Mouse (Mus musculus) kidney, adult 9 months (tissue): ENCODE results near the gene Rrp7a.
A peak's percentile ranks its signal among the peaks of the same experiment; 100 is the strongest.

Experiments
- DNase-seq: peaks from one replicate; pipeline ENCODE4 v3.0.0; 2022

Rrp7a gene

DNA sequence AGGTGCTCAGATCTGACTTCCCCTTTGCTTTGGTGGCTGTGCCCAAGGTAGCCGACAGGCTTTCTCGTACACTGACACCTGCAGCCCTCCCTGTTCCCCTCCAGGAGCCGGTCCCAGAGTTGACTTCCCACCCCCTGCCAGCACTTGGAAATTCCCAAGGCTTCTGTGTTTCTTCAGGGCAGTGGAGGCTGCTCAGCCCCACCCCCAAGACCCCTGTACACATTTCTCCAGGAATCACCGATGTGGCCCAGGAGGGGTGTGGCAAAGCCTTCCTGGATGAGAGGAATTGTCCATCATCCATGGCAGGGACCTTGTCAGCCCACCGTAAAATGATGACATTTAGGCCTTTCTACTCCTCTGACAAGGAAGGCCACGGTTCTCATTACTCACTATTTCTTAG, 11.3 kb downstream of the Rrp7a start:
- DNase-seq = no peak

GRCm38 (mm10) chr15:83107814-83108213, 14.8 kb downstream of the Rrp7a start:
- no peak for DNase-seq

GRCm38 (mm10) chr15:83106426-83106825, 16.2 kb downstream of the Rrp7a start:
- no peak for DNase-seq

DNA sequence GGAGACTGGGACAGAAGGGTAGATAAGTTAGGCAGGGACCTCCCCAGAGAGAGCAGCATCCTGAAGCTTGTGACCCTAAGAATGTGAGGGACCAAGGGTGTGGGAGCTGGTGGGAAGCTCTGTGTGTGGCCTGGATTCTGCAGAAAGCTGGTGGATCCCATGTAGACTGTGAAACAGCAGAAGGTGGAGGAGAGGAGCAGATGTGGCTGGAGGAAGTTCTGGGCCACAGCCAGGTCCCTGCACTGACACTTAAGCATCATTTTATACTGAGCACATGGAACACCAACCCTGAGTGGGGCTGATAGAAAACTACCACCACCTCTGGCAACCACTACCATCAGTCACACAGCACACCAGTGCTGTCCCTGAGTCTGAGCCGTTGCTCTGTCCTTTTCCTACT, 19.5 kb downstream of the Rrp7a start:
- DNase-seq = no peak

- DNase-seq = no peak
Observed at GRCm38 (mm10) chr15:83100332-83100662, 22.3 kb downstream of the Rrp7a start.

- peak; percentile 97 for DNase-seq
Observed at GRCm38 (mm10) chr15:83099533-83100331, 22.9 kb downstream of the Rrp7a start.

- no peak for DNase-seq
Observed at GRCm38 (mm10) chr15:83095950-83096349, 26.7 kb downstream of the Rrp7a start.

DNA sequence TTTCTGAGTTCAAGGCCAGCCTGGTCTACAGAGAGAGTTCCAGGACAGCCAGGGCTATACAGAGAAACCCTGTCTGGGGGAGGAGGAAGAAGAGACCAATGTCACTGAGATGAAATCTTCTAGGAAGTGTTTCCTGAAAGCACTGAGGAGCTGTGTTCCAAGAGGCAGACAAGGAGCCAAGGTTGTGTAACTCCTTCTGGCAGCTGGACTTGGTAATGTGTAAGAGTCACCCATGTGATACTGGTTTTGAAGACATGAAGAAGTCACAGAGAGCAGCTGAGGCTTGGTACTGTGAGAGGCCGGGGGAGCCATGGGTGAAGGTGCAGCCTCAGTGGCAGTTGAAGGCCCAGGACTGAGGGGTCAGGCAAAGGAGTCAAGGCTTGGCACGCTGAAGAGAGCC, 28.9 kb downstream of the Rrp7a start:
- no peak for DNase-seq

DNA sequence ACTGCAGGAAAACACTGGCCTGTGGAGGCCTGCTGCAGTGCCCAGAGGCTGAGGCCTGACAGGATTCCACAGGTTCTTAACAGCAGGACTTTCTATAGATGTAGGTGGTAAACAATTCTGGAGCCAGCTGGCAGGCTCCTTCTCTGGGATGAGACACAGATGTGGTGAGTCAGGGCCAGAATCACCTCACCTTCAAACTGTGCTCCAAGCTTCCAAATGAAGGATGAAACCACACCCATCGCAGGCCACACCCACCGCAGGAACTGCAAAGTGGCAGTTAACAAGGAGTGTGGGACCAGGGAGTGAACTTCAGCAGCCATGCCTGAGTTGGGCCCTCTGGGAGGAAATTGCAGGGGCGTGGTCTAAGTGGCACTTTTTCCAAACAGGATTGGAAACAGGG, 31.7 kb downstream of the Rrp7a start:
- DNase-seq = no peak

DNA sequence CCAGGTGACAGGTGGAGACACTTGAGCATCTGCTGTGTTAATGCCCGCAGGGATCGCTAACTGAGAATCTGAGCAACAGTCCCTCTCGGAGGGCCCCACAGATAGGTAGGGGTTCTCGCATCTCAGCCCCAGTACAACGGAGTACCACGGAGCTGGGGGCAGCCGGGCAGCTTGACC, 33.3 kb downstream of the Rrp7a start, which contains the start of gene Serhl:
TSS of gene Serhl (plus strand) at position 78 of the 177 bp plus-strand sequence.
- no peak for DNase-seq

DNA sequence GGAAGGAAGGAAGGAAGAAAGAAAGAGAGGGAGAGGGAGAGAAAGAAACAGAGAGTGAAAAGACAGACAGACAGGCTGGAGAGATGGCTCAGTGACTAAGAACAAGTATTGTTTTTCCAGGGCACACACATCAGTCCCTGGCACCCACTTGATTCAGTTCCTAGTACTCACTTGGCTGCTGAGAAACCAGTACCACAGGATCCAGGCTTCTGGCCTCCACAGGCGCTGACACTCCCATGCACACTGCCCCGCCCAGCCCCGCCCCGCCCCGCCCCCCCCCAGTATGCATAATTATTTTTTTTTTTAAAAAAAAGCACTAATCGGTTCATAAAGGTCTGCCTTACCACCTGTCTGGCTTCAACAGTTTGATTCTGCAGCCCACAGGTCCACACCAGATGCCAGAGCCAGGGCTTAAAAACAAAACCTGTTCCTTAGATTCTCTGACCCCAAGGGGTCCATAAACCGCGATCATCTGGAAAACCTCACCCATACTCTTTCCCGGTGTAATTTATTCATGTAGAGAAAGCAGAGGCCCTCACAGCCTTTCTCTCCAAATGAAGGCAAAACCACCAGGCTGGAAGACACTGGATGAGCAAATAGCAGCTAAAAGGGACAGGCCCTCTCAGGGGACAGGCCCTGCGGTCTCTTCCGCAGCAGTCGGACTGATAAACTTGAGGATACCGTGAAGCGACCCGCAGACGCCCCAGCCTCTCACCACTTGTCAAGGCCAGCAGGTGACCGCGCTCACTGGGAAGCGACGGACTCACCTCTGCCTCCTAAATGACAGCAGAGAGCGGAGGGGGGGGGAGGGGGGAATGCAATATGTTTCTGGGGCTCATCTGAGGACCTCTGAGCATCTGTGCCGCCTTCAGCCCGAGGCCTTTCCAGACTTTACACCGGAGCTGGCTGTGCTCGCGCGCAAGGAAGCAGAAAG, 33.8 kb downstream of the Rrp7a start:
- DNase-seq = no peak

- DNase-seq = no peak
Observed at GRCm38 (mm10) chr15:83086636-83087328, 35.8 kb downstream of the Rrp7a start.

GRCm38 (mm10) chr15:83085901-83086300, 36.7 kb downstream of the Rrp7a start:
- peak; percentile 59 for DNase-seq

GRCm38 (mm10) chr15:83084022-83084640, 38.5 kb downstream of the Rrp7a start:
- peak; percentile 54 for DNase-seq

DNA sequence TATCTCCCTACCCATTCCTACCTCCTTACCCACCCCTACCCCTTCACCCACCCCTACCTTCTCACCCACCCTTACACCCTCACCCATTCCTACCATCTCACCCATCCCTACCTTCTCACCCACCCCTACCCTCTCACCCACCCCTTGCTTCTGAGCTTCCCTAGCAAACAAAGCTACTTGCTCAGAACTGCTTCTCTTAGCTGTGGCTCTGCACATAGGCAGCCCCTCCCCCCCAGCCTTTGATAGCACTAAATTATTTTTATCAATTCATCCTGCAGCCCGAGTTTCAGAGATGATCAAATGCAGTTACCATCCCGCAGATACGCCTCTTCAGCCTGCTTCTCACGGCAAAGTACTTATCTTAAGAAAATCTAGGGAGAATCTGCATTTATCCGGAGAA, 39.1 kb downstream of the Rrp7a start:
- no peak for DNase-seq

- DNase-seq = no peak
Observed at GRCm38 (mm10) chr15:83075607-83076525, 46.7 kb downstream of the Rrp7a start.

GRCm38 (mm10) chr15:83074179-83074578, 48.4 kb downstream of the Rrp7a start:
- DNase-seq = peak; percentile 85

- no peak for DNase-seq
Observed at GRCm38 (mm10) chr15:83071752-83072151, 50.8 kb downstream of the Rrp7a start.

GRCm38 (mm10) chr15:83070942-83071341, 51.7 kb downstream of the Rrp7a start:
- DNase-seq = peak; percentile 67

GRCm38 (mm10) chr15:83068270-83068669, 54.3 kb downstream of the Rrp7a start:
- no peak for DNase-seq

- DNase-seq = peak; percentile 79
Observed at GRCm38 (mm10) chr15:83065543-83065942, 57.1 kb downstream of the Rrp7a start.
